8 mouse cellular contexts compared by ENCODE assay signal in the genomic region with DNA sequence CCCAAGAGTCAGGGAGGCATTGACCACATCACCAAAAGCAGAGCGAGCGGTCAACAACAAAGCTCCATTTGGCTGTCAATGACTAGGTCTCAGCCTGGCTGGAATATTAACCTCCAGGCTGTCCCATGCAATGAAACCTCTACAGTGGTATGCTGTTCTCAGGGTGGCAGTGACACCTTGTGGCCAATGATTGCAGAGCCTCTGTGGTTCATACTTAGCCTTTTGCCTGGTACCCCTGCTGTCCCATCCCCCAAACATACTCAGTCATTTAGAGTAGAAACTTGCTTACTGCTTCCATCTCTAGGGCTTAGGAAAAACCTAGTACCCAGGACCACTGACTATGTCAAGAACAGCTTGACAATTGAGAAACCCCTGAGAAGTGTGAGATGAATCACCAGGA. TPM values are rescaled to one million over a fixed set of nuclear protein-coding genes. Genes with fewer than 3 reads are reported as not detected.
DNase-seq lines count a peak whose midpoint lies in the region; ATAC-seq and TF ChIP-seq lines count a peak whose summit lies in the region.

No protein-coding gene starts in this region.

- TF ChIP-seq CTCF in intestine, postnatal 0 days (IDR thresholded peaks at IDR 0.05; ENCODE audit: low read depth), result peak; percentile 98
- peak; percentile 96 for TF ChIP-seq CTCF in midbrain, postnatal 0 days (IDR thresholded peaks at IDR 0.05)

- H3K36me3 ChIP-seq in heart, embryonic 10.5 days, result no peaks in the 10 kb centered on the region
- no peaks in the 10 kb centered on the region for H3K36me3 ChIP-seq in intestine, postnatal 0 days (ENCODE audit: control insufficient read depth, insufficient read depth)
- no peaks in the 10 kb centered on the region for H3K36me3 ChIP-seq in limb, embryonic 10.5 days
- peaks cover 43% of the 10 kb centered on the region for H3K36me3 ChIP-seq in midbrain, postnatal 0 days (ENCODE audit: insufficient read depth, low read length)

- no peaks in the 10 kb centered on the region for H3K9me3 ChIP-seq in heart, embryonic 10.5 days
- no peaks in the 10 kb centered on the region for H3K9me3 ChIP-seq in intestine, postnatal 0 days (ENCODE audit: control insufficient read depth)
- no peaks in the 10 kb centered on the region for H3K9me3 ChIP-seq in limb, embryonic 10.5 days (replicated peaks)
- no peaks in the 10 kb centered on the region for H3K9me3 ChIP-seq in midbrain, postnatal 0 days (ENCODE audit: low read length)

- no peak overlapping the region for H3K9ac ChIP-seq in intestine, postnatal 0 days (ENCODE audit: low read depth, low read length)
- no peak overlapping the region for H3K9ac ChIP-seq in midbrain, postnatal 0 days (replicated peaks; ENCODE audit: low read length, poor library complexity, severe bottlenecking)

- peak; percentile 93 for ATAC-seq in common myeloid progenitor, adult 5-6 weeks (replicated peaks; ENCODE audit: low read depth, poor library complexity, severe bottlenecking)
- peak; percentile 51; the same call in 1 of the 2 replicates for ATAC-seq in intestine, postnatal 0 days
- ATAC-seq in midbrain, postnatal 0 days (ENCODE audit: low FRiP score), result peak; percentile 72; the same call in 1 of the 2 replicates

- H3K4me1 ChIP-seq in heart, embryonic 10.5 days, result peaks cover 24% of the 10 kb centered on the region
- H3K4me1 ChIP-seq in intestine, postnatal 0 days (replicated peaks; ENCODE audit: control insufficient read depth, insufficient read depth, low read length), result no peaks in the 10 kb centered on the region
- H3K4me1 ChIP-seq in limb, embryonic 10.5 days, result peaks cover 7% of the 10 kb centered on the region; the same call in 1 of the 2 replicates
- 0 out of 2 replicates have a peak, but pooled peaks cover 5% of the 10 kb centered on the region for H3K4me1 ChIP-seq in midbrain, postnatal 0 days (ENCODE audit: insufficient read depth, low read length)

- DNase-seq in heart, adult 11 months, result peak; percentile 98
- DNase-seq in heart, embryonic 10.5 days (ENCODE audit: low spot score), result no peak
- DNase-seq in gastrocnemius, postnatal 25 days, result peak; percentile 60
- peak; percentile 72 for DNase-seq in limb, embryonic 10.5 days (ENCODE audit: low spot score)
- peak; percentile 88 for DNase-seq in midbrain, postnatal 0 days (ENCODE audit: low spot score)
- peak; percentile 80 for DNase-seq in testis, postnatal 10 days (ENCODE audit: low spot score)

- no peak overlapping the region for H3K27ac ChIP-seq in heart, embryonic 10.5 days
- H3K27ac ChIP-seq in intestine, postnatal 0 days (ENCODE audit: low read depth, low read length), result no peak overlapping the region
- no peak overlapping the region for H3K27ac ChIP-seq in limb, embryonic 10.5 days
- H3K27ac ChIP-seq in midbrain, postnatal 0 days (ENCODE audit: low read depth, low read length), result no peak overlapping the region

- WGBS in heart, embryonic 10.5 days, result 55% methylated on average over 2 of the region's 2 CpGs
- 61% methylated on average over 2 of the region's 2 CpGs for WGBS in intestine, postnatal 0 days
- 45% methylated on average over 2 of the region's 2 CpGs for WGBS in limb, embryonic 10.5 days
- 44% methylated on average over 2 of the region's 2 CpGs for WGBS in midbrain, postnatal 0 days

- H3K4me3 ChIP-seq in heart, embryonic 10.5 days, result no peak overlapping the region
- no peak overlapping the region for H3K4me3 ChIP-seq in intestine, postnatal 0 days (ENCODE audit: low read depth, low read length)
- H3K4me3 ChIP-seq in limb, embryonic 10.5 days, result no peak overlapping the region
- H3K4me3 ChIP-seq in midbrain, postnatal 0 days (ENCODE audit: low read depth, low read length), result no peak overlapping the region

- H3K4me2 ChIP-seq in intestine, postnatal 0 days (replicated peaks; ENCODE audit: low read depth), result no peak overlapping the region
- H3K4me2 ChIP-seq in midbrain, postnatal 0 days (ENCODE audit: low read depth, low read length, poor library complexity, severe bottlenecking), result no peak overlapping the region

- H3K27me3 ChIP-seq in heart, embryonic 10.5 days (ENCODE audit: insufficient read depth, poor library complexity, severe bottlenecking), result peaks cover 88% of the 10 kb centered on the region
- no peaks in the 10 kb centered on the region for H3K27me3 ChIP-seq in intestine, postnatal 0 days (replicated peaks; ENCODE audit: control insufficient read depth, insufficient read depth, low read length)
- no peaks in the 10 kb centered on the region for H3K27me3 ChIP-seq in limb, embryonic 10.5 days (ENCODE audit: low read depth, poor library complexity, severe bottlenecking)
- no peaks in the 10 kb centered on the region for H3K27me3 ChIP-seq in midbrain, postnatal 0 days (ENCODE audit: insufficient read depth, low read length)

RNA-seq across cellular contexts. Expression of gene Timp4, which starts 15.9 kb away (rescaled TPM):
- 0.09 and 0.10 TPM in 2 replicates for polyA plus RNA-seq in heart, embryonic 10.5 days (2016; fragmentation: Nextera tagmentation; extraction: Ambion mirVana)
- not detected in 2 replicates for total RNA-seq in common myeloid progenitor, adult 5-6 weeks (2017)
- 10 to 100 TPM; 21.8 to 23.9 TPM for total RNA-seq in gastrocnemius, postnatal 25 days (2021)
- polyA plus RNA-seq in intestine, postnatal 0 days (2015; fragmentation: Nextera tagmentation; extraction: Ambion mirVana), result 0.12 and 0.17 TPM in 2 replicates
- polyA plus RNA-seq in limb, embryonic 10.5 days (2016; fragmentation: Nextera tagmentation; extraction: Ambion mirVana), result 0.15 TPM in 1 of 2 replicates, not detected in the other
- total RNA-seq in midbrain, postnatal 0 days (2014; rRNA removed), result 15.1 and 29.7 TPM in 2 replicates
- polyA plus RNA-seq in midbrain, postnatal 0 days (2015; fragmentation: Nextera tagmentation; extraction: Ambion mirVana), result 21.9 and 25.4 TPM in 2 replicates

RNA-seq across cellular contexts. Expression of gene Gm17482, which starts 40.8 kb away (rescaled TPM):
- polyA plus RNA-seq in heart, embryonic 10.5 days (2016; fragmentation: Nextera tagmentation; extraction: Ambion mirVana), result not detected in 2 replicates
- total RNA-seq in common myeloid progenitor, adult 5-6 weeks (2017), result not detected in 2 replicates
- not detected for total RNA-seq in gastrocnemius, postnatal 25 days (2021)
- not detected in 2 replicates for polyA plus RNA-seq in intestine, postnatal 0 days (2015; fragmentation: Nextera tagmentation; extraction: Ambion mirVana)
- polyA plus RNA-seq in limb, embryonic 10.5 days (2016; fragmentation: Nextera tagmentation; extraction: Ambion mirVana), result not detected in 2 replicates
- not detected in 2 replicates for total RNA-seq in midbrain, postnatal 0 days (2014; rRNA removed)
- polyA plus RNA-seq in midbrain, postnatal 0 days (2015; fragmentation: Nextera tagmentation; extraction: Ambion mirVana), result not detected in 2 replicates

Comparison
In these comparisons a context has a peak if more than half of its experiments do, and no peak if none do; other contexts are left out.
1. RNA of gene Timp4, which starts 15.9 kb away (polyA plus RNA-seq): 21.9 to 25.4 TPM in midbrain, postnatal 0 days; 0.12 to 0.17 TPM in intestine, postnatal 0 days, 0.15 TPM in limb, embryonic 10.5 days and 0.09 to 0.10 TPM in heart, embryonic 10.5 days; every median in the first group is over 10 times any median in the second.
2. Peak in every context shown above with its lines, with median percentiles within 50 percentile points of each other: ATAC-seq.